Mouse (Mus musculus) erythroblast, embryonic 14.5 days (primary cell): Measurements from ENCODE around the gene Mbnl2. TPM values are rescaled to one million over a fixed set of nuclear protein-coding genes. Genes with fewer than 3 reads are reported as not detected.

ENCODE experiments used
- H3K27me3 ChIP-seq: 2 replicates; pipeline ENCODE4 v1.6.1; 2012; ENCODE audit warnings: inconsistent platforms; ENCODE audit not compliant: control insufficient read depth
- H3K36me3 ChIP-seq: 2 replicates; pipeline ENCODE4 v1.6.1; 2012; ENCODE audit warnings: mild to moderate bottlenecking, inconsistent platforms; ENCODE audit not compliant: control insufficient read depth
- H3K4me1 ChIP-seq: 2 replicates; pipeline ENCODE4 v1.6.1; 2012; ENCODE audit warnings: inconsistent platforms; ENCODE audit not compliant: control insufficient read depth
- H3K4me3 ChIP-seq: replicated peaks from 2 replicates; pipeline ENCODE3; 2012; ENCODE audit warnings: moderate library complexity, mild to moderate bottlenecking, inconsistent platforms
- H3K9me3 ChIP-seq: 2 replicates; pipeline ENCODE4 v1.6.1; 2012; ENCODE audit warnings: low read length, inconsistent platforms, mixed read lengths; ENCODE audit not compliant: control insufficient read depth
- GATA1 ChIP-seq: IDR thresholded peaks from 2 replicates; pipeline ENCODE4 v1.6.1; 2012; ENCODE audit warnings: low read length, inconsistent platforms, mixed read lengths
- TAL1 ChIP-seq: IDR thresholded peaks from 3 replicates; pipeline ENCODE4 v1.6.1; 2012; ENCODE audit warnings: low read length, inconsistent platforms, mixed read lengths
- polyA plus RNA-seq: library from polyadenylated mRNA; stranded (reverse); fragments of >175 nt; gene quantifications from 2 replicates; pipeline ENCODE4 v1.2.3, GENCODE M21; 2012

Gene Mbnl2
- polyA plus RNA-seq, 1 experiment: 0.18 TPM

- no peaks in the 10 kb centered on the region for H3K4me1 ChIP-seq
- H3K27me3 ChIP-seq: no peaks in the 10 kb centered on the region
- peaks cover 3% of the 10 kb centered on the region; the same call in 1 of the 2 replicates for H3K36me3 ChIP-seq
- no peaks in the 10 kb centered on the region for H3K9me3 ChIP-seq
- TF ChIP-seq TAL1: no peak
- no peak for TF ChIP-seq GATA1
- no peak overlapping the region for H3K4me3 ChIP-seq
Observed at GRCm38 (mm10) chr14:120382179-120382578, 106.7 kb downstream of the Mbnl2 start.

DNA sequence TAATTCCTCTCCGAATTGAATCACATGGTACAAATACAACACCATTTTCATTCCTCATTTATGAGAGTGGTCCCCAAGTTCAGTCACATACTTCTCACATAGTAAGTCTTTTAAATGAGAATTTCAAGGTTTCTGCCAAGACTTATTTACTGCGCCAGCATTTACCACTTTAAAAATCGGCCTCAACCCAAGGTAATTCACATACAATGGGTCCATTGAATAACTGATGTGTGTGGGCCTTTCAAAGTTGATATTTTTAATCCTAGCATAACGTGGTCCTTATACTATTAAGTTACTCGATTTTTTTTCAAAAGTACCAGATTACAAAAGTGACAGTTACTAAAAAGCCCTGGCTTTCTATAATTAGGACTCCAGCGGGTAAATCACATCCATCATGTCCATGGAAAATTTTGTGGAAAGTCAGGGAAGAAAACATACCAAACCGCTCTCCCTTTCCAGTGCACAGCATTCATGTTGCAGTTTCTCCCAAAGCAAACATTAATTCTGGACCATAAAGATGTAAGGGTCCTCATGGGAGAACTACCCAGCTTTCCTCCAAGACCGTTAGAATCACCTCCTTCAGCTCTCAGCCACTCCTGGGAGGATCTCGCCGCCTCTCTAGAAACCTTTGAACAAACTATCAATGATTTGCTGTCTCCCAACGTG is 107.8 kb downstream of the Mbnl2 start:
- Histone ChIP-seq H3K9me3 (no peaks in the 10 kb centered on the region), H3K4me3 (no peak overlapping the region), H3K36me3 (peaks cover 3% of the 10 kb centered on the region; the same call in 1 of the 2 replicates), H3K27me3 (no peaks in the 10 kb centered on the region), H3K4me1 (no peaks in the 10 kb centered on the region)
- TF ChIP-seq GATA1: no peak

DNA sequence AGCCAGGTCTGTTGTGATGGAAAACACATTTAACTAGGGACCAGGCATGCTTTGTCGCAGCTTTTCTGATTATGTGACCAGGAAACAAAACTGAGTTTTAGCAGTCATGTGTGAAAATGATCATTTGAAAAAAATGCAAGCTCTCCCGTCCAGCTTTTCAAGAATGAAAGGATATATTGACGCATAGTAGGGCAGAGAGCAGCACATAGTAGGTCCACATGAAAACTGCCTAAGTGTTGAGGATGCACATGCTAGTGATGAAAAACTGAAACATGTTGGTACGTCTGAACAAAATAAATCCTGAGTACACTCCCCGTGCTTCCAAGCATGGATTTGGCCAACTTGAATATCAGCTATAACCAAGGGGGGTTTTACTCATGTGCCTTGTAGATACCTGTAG is 109.1 kb downstream of the Mbnl2 start:
- no peak overlapping the region for H3K4me3 ChIP-seq
- no peaks in the 10 kb centered on the region for H3K4me1 ChIP-seq
- no peak for TF ChIP-seq TAL1
- H3K27me3 ChIP-seq: no peaks in the 10 kb centered on the region
- peaks cover 9% of the 10 kb centered on the region for H3K36me3 ChIP-seq
- H3K9me3 ChIP-seq: peaks cover 3% of the 10 kb centered on the region; the same call in 1 of the 2 replicates

DNA sequence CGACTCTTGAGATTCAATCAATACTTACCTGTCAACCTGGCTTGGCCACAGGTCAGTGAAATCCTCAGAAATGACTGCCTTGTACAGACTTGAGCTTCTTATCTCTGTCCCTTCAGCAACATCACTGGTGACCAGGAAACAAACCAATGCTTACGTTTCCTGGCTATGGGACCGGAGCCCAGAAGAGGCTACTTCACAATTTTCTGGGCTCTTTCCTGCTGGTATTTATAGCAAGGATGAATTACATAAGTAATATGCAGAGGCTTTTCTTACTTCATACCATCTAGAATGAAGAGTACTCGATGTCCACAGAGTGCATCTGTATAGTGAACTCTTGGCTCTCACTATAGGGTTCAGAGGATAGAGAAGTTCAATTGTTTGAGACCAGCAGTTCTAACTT is 111.8 kb downstream of the Mbnl2 start:
- no peak overlapping the region for H3K4me3 ChIP-seq
- H3K36me3 ChIP-seq: peaks cover 11% of the 10 kb centered on the region
- H3K9me3 ChIP-seq: peaks cover 6% of the 10 kb centered on the region
- TF ChIP-seq TAL1 (no peak), GATA1 (no peak)
- no peaks in the 10 kb centered on the region for H3K27me3 ChIP-seq
- no peaks in the 10 kb centered on the region for H3K4me1 ChIP-seq

- Histone ChIP-seq H3K27me3 (no peaks in the 10 kb centered on the region), H3K4me1 (no peaks in the 10 kb centered on the region), H3K4me3 (no peak overlapping the region), H3K36me3 (peaks cover 11% of the 10 kb centered on the region), H3K9me3 (peaks cover 6% of the 10 kb centered on the region)
- TF ChIP-seq TAL1 (no peak), GATA1 (no peak)
Observed at GRCm38 (mm10) chr14:120388818-120389691, 113.6 kb downstream of the Mbnl2 start.

DNA sequence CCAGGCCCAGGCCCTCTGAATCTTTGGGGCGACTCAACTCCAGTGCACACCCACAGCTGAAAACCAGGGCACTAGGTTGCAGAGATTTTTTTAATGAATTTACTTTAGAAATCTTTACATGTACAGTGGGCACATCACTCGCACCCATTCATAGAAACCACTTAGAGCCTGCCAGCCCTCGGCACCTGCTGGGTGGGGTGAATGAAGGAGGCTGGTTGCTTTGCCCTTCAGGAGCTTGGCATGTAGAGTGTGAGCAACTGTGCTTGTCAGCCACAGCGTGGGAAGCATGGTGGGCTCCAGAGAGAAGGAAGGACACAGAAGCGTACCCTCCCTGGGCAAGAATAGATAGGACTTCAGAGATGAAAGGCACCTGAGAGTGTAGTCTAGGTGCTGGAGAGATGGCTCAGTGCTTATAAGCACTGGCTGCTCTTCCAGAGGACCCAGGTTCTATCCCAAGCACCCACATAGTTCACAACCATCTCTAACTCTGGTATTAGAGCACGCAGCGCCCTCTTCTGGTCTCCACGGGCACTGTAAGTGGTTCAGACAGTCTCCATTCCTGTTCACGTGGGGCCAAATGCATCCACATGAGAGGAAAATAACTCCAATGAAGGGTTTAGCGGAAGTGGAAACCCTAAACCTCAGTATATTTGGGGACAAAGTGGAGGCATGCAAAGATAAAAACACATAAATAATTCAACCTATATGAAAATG is 114.9 kb downstream of the Mbnl2 start:
- Histone ChIP-seq H3K4me3 (no peak overlapping the region), H3K9me3 (peaks cover 6% of the 10 kb centered on the region), H3K4me1 (no peaks in the 10 kb centered on the region), H3K36me3 (peaks cover 11% of the 10 kb centered on the region), H3K27me3 (no peaks in the 10 kb centered on the region)
- TF ChIP-seq GATA1 (no peak), TAL1 (no peak)

DNA sequence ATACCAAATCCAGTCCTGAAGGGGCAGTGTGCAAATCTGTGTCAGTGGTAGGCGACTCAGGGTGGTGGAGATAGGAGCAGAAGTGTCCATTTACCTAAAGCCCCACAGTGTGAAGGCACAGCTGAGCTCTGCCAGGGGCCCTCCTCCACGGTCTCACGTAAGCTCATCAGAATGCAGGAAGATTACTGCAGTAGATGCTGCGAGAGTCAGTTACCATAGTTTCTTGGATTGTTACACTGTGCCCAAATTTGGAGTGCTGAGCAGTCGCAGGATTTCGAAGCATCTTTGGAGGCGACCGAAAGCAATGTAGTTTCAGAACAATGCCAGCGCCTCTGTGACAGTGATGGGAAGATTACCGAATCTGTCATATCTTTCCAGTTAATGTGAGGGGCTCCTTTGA is 116.2 kb downstream of the Mbnl2 start:
- TF ChIP-seq GATA1 (no peak), TAL1 (no peak)
- Histone ChIP-seq H3K4me3 (no peak overlapping the region), H3K36me3 (peaks cover 11% of the 10 kb centered on the region), H3K9me3 (peaks cover 6% of the 10 kb centered on the region), H3K27me3 (no peaks in the 10 kb centered on the region), H3K4me1 (no peaks in the 10 kb centered on the region)

- Histone ChIP-seq H3K36me3 (peaks cover 11% of the 10 kb centered on the region), H3K9me3 (peaks cover 6% of the 10 kb centered on the region)
Observed at GRCm38 (mm10) chr14:120392441-120392840, 117.0 kb downstream of the Mbnl2 start.

GRCm38 (mm10) chr14:120393441-120393840 is 118.0 kb downstream of the Mbnl2 start:
- no peaks in the 10 kb centered on the region for H3K27me3 ChIP-seq

More at GRCm38 (mm10) chr14:120392441-120392840, 117.0 kb downstream of the Mbnl2 start:
- Histone ChIP-seq H3K27me3 (no peaks in the 10 kb centered on the region), H3K4me3 (no peak overlapping the region), H3K4me1 (no peaks in the 10 kb centered on the region)
- TF ChIP-seq TAL1: no peak
- no peak for TF ChIP-seq GATA1

More at GRCm38 (mm10) chr14:120393441-120393840, 118.0 kb downstream of the Mbnl2 start:
- no peaks in the 10 kb centered on the region for H3K4me1 ChIP-seq
- H3K4me3 ChIP-seq: no peak overlapping the region
- no peak for TF ChIP-seq TAL1
- no peak for TF ChIP-seq GATA1
- peaks cover 11% of the 10 kb centered on the region for H3K36me3 ChIP-seq
- H3K9me3 ChIP-seq: peaks cover 6% of the 10 kb centered on the region
